Mouse (Mus musculus): ENCODE measurements around the gene Mfng.

Gene Mfng

DNA sequence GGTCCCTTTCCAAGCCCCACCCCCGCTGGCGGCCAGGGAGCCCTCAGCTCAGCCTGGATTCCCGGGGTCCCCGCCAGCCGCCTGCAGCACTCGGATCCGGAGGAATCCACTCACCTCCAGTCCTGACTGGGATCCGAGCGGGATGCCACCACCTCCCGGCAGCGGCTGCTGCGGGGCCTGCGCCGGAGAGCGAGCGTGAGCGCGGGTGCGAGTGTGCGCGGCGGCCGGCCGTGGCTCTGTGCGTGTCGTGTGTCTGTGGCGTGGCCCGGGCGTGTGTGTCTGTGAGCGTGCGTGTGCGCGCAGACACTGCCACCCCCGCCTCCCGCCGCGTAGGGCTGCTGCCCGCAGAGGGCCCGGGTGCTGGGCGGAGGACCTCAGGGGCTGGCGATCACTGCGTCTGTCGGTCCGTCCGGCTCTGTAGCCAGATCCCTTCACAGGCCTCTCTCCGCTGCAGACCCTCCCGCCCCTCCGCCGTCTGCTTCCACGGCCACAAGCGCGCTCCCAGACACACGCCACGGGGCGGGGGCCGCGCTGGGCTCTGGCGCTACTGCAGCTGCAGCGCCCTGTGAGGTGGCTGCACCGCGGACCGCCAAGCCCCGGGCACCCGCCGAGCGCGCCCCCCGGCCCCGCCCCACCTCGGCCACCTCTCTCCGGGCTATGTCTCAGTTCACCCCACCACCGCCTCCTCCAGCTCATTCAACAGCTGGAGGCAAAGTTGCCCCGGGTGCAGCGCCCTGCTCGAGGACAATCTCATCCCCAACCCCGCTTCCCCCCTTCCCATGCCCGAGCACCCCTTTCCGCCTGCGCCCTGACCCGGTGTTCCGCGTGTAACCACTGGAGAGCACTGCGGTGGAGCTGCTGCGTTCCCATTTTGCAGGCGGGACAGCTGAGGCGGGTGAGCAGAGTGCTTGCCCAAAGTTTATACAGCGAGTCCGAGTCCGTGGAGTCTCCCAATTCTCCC lies 54.7 kb downstream of the Mfng start, which contains the start of gene Elfn2:
Gene Elfn2, minus strand, starts transcription at position 482 of the 961 bp plus-strand sequence.
- in situ Hi-C loops (cut with MboI; ENCODE audit: low sequenced_read_pairs) = no loop called here

DNA sequence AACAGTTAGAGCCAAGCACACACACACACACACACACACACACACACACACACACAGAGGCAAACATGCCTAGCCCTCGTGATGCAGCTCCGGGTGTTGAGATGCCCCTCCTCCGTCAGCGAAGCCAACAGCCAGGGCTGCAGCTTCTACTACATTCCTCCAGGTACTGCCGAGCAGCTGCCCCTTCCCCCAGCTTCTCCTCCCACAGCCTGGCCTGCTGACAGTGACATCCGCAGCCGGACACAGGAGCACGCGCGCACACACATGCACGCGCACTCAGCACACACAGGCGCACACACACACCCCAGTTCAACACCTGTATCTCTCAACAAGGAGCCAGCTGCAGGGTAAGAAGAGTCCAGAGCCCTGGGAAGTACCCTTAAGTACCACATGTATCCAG lies 56.3 kb downstream of the Mfng start:
- in situ Hi-C loops (cut with MboI; ENCODE audit: low sequenced_read_pairs) = no loop called here

DNA sequence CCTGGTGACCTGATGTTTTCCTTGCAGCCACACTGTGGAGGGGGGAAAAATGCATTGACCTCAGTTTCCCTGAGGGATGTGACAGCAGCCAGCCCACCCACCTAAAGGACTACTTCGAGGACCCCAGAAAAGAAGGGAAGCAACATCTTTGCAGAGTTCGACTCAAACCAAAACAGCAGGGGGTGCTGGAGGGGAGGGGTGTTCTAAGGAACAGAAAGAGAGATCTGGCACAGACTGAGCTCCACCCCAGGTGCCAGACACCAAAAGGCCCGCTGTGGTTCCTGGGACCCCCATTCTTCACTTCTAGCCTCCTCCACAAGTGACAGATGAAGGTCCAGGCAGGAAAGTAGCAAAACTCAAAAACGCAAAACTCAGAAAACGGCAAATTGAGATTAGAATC lies 57.4 kb downstream of the Mfng start:
- in situ Hi-C loops (cut with MboI; ENCODE audit: low sequenced_read_pairs) = no loop called here

DNA sequence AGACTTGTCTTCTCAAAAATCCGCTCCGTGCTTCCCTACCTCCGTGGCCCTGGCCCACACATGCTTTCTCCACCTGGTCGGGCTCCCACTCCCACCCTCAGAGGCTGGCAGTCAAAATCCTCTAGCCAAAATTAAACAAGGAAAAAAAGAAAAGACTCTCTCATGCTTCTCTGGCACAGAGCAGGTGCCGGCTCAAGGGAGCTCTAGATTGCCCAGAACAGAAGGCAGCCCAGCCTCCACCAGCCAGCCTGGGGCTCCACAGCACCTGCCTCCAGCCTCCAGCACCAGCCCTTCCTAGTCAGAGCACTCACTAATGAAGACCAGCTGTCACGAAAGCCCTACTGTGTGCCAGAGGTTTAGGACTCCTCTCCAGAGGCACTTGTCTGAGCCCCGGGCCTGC lies 59.5 kb downstream of the Mfng start:
- in situ Hi-C loops (cut with MboI; ENCODE audit: low sequenced_read_pairs) = no loop called here

DNA sequence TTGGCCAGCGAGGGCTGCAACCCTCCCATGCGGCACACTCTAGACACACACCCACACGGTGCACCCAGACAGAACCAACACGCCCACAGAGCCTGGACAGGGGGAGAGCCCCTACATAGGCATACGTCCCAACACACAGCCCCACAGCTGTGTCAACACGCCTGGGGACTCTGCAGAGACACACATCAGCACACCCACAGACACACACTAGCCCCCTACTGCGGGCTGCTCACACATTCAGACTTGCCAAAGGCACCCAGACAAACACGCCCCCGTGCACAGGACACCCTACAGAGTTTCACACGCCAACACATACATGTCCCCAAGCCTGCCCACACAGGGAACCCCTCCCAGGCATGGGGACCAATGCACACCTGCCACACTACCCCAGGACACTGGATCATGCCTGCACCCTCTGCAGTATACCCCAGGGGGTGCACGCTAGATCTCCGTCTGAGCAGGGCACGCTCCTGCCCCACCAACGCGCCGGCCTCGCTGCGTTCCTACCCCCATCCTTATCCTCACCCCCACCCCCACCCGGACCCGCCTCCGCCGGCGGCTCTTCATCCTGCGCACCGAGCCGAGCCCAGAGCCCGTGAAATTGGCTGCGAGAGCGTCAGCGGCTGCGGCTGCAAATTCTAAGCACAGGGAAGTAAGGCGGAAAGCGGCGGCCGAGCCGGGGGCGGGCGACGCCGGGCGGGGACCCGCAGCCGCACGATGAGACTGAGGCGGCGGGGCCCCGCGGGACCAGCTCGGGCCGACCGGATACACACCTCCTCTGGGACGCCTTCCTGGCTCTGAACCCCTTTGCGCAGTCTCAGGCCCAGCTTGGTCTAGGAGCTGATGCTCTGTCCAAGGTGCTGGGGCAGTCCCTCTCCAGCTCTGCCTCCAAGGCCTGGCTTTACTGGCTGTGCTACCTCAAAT lies 60.7 kb downstream of the Mfng start:
- in situ Hi-C loops (cut with MboI; ENCODE audit: low sequenced_read_pairs) = no loop called here

DNA sequence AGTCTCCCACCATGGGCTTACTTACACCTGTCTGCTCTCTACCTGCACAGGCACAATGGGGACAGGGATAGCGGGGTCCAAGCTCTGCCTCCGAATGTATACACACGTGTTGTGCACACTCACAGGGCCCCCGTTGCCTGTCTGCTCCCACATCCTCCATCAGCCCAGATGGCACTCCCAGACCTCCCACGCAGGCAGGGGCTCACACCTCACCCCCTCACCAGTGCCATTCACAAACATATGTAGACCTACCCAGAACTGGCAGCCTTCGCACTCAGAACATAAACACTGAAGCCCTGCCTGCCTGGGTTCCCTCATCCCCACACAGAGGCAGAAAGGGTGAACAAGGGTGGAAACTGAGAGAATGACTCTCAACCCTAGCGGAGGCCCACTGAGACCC lies 61.3 kb downstream of the Mfng start:
- in situ Hi-C loops (cut with MboI; ENCODE audit: low sequenced_read_pairs) = no loop called here

DNA sequence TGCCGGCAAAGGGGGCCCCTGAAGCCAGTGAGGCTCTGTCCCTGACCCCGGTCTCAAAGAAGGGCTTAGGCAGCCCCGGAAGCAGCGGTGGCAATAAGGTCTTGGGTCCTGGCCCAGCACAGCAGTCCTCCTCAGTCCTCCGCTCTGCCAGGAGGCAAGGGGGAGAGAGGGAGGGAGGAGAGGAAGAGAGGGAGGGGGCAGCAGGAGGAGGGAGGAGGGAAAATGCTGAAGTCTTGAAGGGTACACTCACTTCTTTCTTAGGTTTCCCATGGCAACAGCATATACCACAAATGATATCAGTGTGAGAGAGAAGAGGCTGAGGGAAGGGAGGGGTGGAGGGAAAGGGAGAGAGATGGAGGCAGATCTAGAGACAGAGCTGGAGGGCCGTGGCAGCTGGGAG lies 62.6 kb downstream of the Mfng start:
- in situ Hi-C loops (cut with MboI; ENCODE audit: low sequenced_read_pairs) = no loop called here

DNA sequence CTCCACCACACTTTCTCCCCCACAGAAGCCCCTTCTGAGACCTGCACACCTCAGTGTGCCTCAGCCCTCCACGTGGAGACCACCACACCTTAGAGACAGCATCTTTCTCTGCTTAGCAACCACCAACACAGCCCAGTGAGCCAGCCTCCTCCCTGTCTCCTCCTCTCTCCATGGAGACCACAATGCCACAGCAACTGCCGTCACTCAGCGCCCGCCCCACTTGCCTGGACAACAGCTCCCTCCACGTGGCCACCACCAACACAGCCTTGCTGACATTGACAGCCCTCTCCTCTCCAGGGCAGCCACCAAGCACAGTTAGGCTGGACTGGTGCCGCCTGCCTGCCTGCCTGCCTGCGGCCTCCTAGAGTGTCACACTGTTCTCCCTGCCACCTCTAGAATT lies 63.5 kb downstream of the Mfng start:
- in situ Hi-C loops (cut with MboI; ENCODE audit: low sequenced_read_pairs) = no loop called here

DNA sequence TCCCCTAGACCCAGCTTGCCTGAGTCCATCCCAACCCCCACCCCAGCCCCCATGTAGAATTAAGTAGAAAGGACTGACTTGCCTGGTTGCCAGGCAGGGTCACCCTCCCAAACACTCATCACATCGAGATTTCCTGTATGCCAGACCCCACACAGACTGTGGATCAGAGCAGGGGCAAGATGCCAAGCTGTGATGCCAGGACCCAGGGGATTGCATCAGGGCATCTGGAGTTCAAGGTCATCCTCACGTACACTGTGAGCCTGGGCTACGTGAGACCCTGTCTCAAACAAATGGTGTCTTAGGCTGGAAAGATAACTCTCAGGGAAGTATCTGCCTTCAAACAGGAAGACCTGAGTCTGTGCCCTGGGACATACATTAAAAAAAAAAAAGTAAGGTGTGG lies 66.6 kb downstream of the Mfng start:
- in situ Hi-C loops (cut with MboI; ENCODE audit: low sequenced_read_pairs) = no loop called here
